9 mouse cellular contexts compared by ENCODE assay signal in genomic region chr12:3537616-3538015, GRCm38 (mm10). TPM values are rescaled to one million over a fixed set of nuclear protein-coding genes. Genes with fewer than 3 reads are reported as not detected.
A peak's percentile ranks its signal among the peaks of the same experiment; 100 is the strongest.
DNase-seq lines count a peak whose midpoint lies in the region; ATAC-seq and TF ChIP-seq lines count a peak whose summit lies in the region.
"Had no signal": no experiment of that assay in that cellular context is flagged by ENCODE, and none has a peak within 500 bp of the region (broad histone marks: within the 10 kb centered on the region; RNA-seq: fewer than 3 reads in every experiment).

No protein-coding gene starts in this region.

- H3K4me3 ChIP-seq in forebrain, postnatal 0 days (ENCODE audit: low read depth, low read length), result no peak overlapping the region
- no peak overlapping the region for H3K4me3 ChIP-seq in midbrain, embryonic 16.5 days (ENCODE audit: low read depth, low read length)

- TF ChIP-seq CTCF in forebrain, postnatal 0 days (IDR thresholded peaks at IDR 0.05; ENCODE audit: low read depth), result no peak

- ATAC-seq in forebrain, postnatal 0 days, result peak; percentile 77
- ATAC-seq in midbrain, embryonic 16.5 days, result peak; percentile 78

- no peaks in the 10 kb centered on the region for H3K4me1 ChIP-seq in forebrain, postnatal 0 days (ENCODE audit: insufficient read depth)
- H3K4me1 ChIP-seq in midbrain, embryonic 16.5 days (ENCODE audit: control insufficient read depth, insufficient read depth, low read length), result no peaks in the 10 kb centered on the region

- H3K27me3 ChIP-seq in forebrain, postnatal 0 days (ENCODE audit: insufficient read depth, low read length), result no peaks in the 10 kb centered on the region
- H3K27me3 ChIP-seq in midbrain, embryonic 16.5 days (ENCODE audit: control insufficient read depth, insufficient read depth, low read depth, low read length), result no peaks in the 10 kb centered on the region

- H3K9me3 ChIP-seq in forebrain, postnatal 0 days (ENCODE audit: low read length), result no peaks in the 10 kb centered on the region
- H3K9me3 ChIP-seq in midbrain, embryonic 16.5 days (replicated peaks; ENCODE audit: control insufficient read depth, low read length, poor library complexity, severe bottlenecking), result no peaks in the 10 kb centered on the region

- peak; percentile 63 to 76 for DNase-seq in cerebellum, postnatal 14 days
- DNase-seq in cerebellum, adult 18-20 months, result no peak
- DNase-seq in left cerebral cortex, postnatal 4 days, result peak; percentile 77
- DNase-seq in left cerebral cortex, postnatal 36 days (ENCODE audit: low spot score in 2 of 2), result no peak
- peak; percentile 54 for DNase-seq in forebrain, postnatal 0 days
- no peak for DNase-seq in spleen, postnatal 36 days (ENCODE audit: low spot score in 2 of 2)
- no peak for DNase-seq in layer of hippocampus, adult 18-20 months (ENCODE audit: low spot score in 2 of 2)
- DNase-seq: thymus, postnatal 36 days had no signal

- no peaks in the 10 kb centered on the region for H3K36me3 ChIP-seq in forebrain, postnatal 0 days (ENCODE audit: insufficient read depth)
- no peaks in the 10 kb centered on the region for H3K36me3 ChIP-seq in midbrain, embryonic 16.5 days (ENCODE audit: control insufficient read depth, insufficient read depth, low read length)

- H3K4me2 ChIP-seq in forebrain, postnatal 0 days (ENCODE audit: low read depth), result no peak overlapping the region
- H3K4me2 ChIP-seq in midbrain, embryonic 16.5 days (ENCODE audit: low read length), result no peak overlapping the region

- intact Hi-C loops in left cerebral cortex, postnatal 4 days (cut with DNase I), result no loop called here
- intact Hi-C loops in left cerebral cortex, postnatal 36 days (cut with DNase I), result no loop called here

- H3K27ac ChIP-seq in forebrain, postnatal 0 days (ENCODE audit: low read depth, low read length), result no peak overlapping the region
- H3K27ac ChIP-seq in midbrain, embryonic 16.5 days (ENCODE audit: low read length), result no peak overlapping the region

- no peak overlapping the region for H3K9ac ChIP-seq in forebrain, postnatal 0 days
- H3K9ac ChIP-seq in midbrain, embryonic 16.5 days (ENCODE audit: low read depth, low read length), result no peak overlapping the region

- WGBS in forebrain, postnatal 0 days, result 48% methylated on average over 3 of the region's 3 CpGs
- WGBS in midbrain, embryonic 16.5 days, result 49% methylated on average over 3 of the region's 3 CpGs

RNA-seq across cellular contexts. Expression of gene Dtnb, which starts 34.6 kb away (rescaled TPM):
- 10 to 100 TPM; 64.4 to 67.3 TPM for total RNA-seq in left cerebral cortex, postnatal 4 days (2021)
- total RNA-seq in left cerebral cortex, postnatal 36 days (2021), result 100 to 1,000 TPM; 120 TPM
- 51.0 and 52.2 TPM in 2 replicates for total RNA-seq in forebrain, postnatal 0 days (2014; rRNA removed)
- polyA plus RNA-seq in forebrain, postnatal 0 days (2015; fragmentation: Nextera tagmentation; extraction: Ambion mirVana), result 35.7 and 45.7 TPM in 2 replicates
- polyA plus RNA-seq in midbrain, embryonic 16.5 days (2015; fragmentation: Nextera tagmentation; extraction: Ambion mirVana), result 44.5 and 50.4 TPM in 2 replicates
- 100 to 1,000 TPM; 119 to 131 TPM for total RNA-seq in layer of hippocampus, adult 18-20 months (2021)

Comparison
In these comparisons a context has a peak if more than half of its experiments do, and no peak if none do; other contexts are left out.
1. DNase-seq: peak in cerebellum, postnatal 14 days (2 of 2), left cerebral cortex, postnatal 4 days (single experiment) and forebrain, postnatal 0 days (single experiment); none in cerebellum, adult 18-20 months (0 of 2), left cerebral cortex, postnatal 36 days (0 of 2), spleen, postnatal 36 days (0 of 2) and layer of hippocampus, adult 18-20 months (0 of 2).